Mouse (Mus musculus) kidney, embryonic 16.5 days (tissue): ENCODE data around the gene Vmn1r69. TPM values are rescaled to one million over a fixed set of nuclear protein-coding genes. Genes with fewer than 3 reads are reported as not detected.

ENCODE experiments used
- ATAC-seq: fragments of 200-750 bp; cut with Nextera tagmentation; 2 replicates; pipeline ENCODE4 v1.8.0; 2017; ENCODE audit warnings: moderate TSS enrichment; ENCODE audit not compliant: low FRiP score, low TSS enrichment
- H3K27ac ChIP-seq: fragments of 300-500 bp; sonication (generic); 2 replicates; pipeline ENCODE4 v1.5.1; 2014; ENCODE audit warnings: low read length
- H3K27me3 ChIP-seq: fragments of 300-500 bp; sonication (generic); 2 replicates; pipeline ENCODE4 v1.6.1; 2014; ENCODE audit warnings: low read length, control low read depth, mixed read lengths; ENCODE audit not compliant: insufficient read depth
- H3K36me3 ChIP-seq: fragments of 300-500 bp; sonication (generic); 2 replicates; pipeline ENCODE4 v1.6.1; 2014; ENCODE audit warnings: low read length, control low read depth, mixed read lengths; ENCODE audit not compliant: insufficient read depth
- H3K4me1 ChIP-seq: fragments of 300-500 bp; sonication (generic); 2 replicates; pipeline ENCODE4 v1.6.1; 2014; ENCODE audit warnings: low read length, control low read depth, mixed read lengths; ENCODE audit not compliant: insufficient read depth
- H3K4me2 ChIP-seq: fragments of 300-500 bp; sonication (generic); replicated peaks from 2 replicates; pipeline ENCODE4 v1.6.1; 2014; ENCODE audit warnings: low read depth, low read length
- H3K4me3 ChIP-seq: fragments of 300-500 bp; sonication (generic); 2 replicates; pipeline ENCODE4 v1.5.1; 2014; ENCODE audit warnings: mild to moderate bottlenecking, low read length
- H3K9ac ChIP-seq: fragments of 300-500 bp; sonication (generic); replicated peaks from 2 replicates; pipeline ENCODE4 v1.6.1; 2014; ENCODE audit warnings: low read length
- H3K9me3 ChIP-seq: fragments of 300-500 bp; sonication (generic); 2 replicates; pipeline ENCODE4 v1.6.1; 2016; ENCODE audit warnings: low read length, control low read depth
- WGBS: fragments of 180-500 bp; shearing (Covaris S2); extraction: QIAGEN DNeasy Blood & Tissue Kit; methylation state at CpG from one replicate; pipeline ENCODE4 v1.1.7; 2014; 5-methylcytosine and 5-hydroxymethylcytosine counted together
- polyA plus RNA-seq: library from polyadenylated mRNA; unstranded; fragments of >200 nt; fragmentation: Nextera tagmentation; extraction: Ambion mirVana; gene quantifications from 2 replicates; pipeline ENCODE4 v1.2.1, GENCODE M21; 2015

Gene Vmn1r69
- polyA plus RNA-seq, result not detected in 2 replicates

DNA sequence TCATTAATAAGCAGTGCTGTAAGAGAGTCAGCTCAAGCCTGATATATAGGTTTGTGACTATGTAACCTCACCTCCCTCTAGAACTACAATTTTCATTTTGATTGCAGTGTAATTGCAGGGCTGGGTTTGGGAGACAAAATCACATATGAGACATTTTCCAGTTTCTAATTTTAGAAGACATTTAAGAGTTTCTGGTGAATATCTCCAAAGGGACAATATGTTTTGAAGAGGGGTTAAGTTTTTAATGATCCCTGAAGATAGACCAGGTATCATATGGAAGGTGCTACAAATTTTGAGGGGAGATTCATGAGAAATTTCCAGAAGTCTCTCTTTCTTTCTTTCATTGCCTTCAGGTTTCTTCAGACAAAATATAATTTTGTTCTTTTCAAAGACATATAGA lies at the start of gene Vmn1r69:
Gene Vmn1r69 (minus strand): TSS at position 101 of the 400 bp plus-strand sequence.
- Histone ChIP-seq H3K9ac (no peak within 1 kb of the TSS), H3K4me1 (no peaks in the 10 kb centered on the region), H3K4me3 (no peak within 1 kb of the TSS), H3K27me3 (no peaks in the 10 kb centered on the region), H3K36me3 (no peaks in the 10 kb centered on the region), H3K9me3 (peaks cover 7% of the 10 kb centered on the region; the same call in 1 of the 2 replicates), H3K4me2 (no peak within 1 kb of the TSS), H3K27ac (no peak within 1 kb of the TSS)
- ATAC-seq, result no peak

- Histone ChIP-seq H3K27me3 (no peaks in the 10 kb centered on the region), H3K9me3 (peaks cover 13% of the 10 kb centered on the region; the same call in 1 of the 2 replicates), H3K9ac (no peak within 1 kb of the TSS), H3K36me3 (no peaks in the 10 kb centered on the region), H3K27ac (no peak within 1 kb of the TSS), H3K4me1 (no peaks in the 10 kb centered on the region), H3K4me2 (no peak within 1 kb of the TSS), H3K4me3 (no peak within 1 kb of the TSS)
- 68% methylated on average over 1 of the region's 1 CpGs for WGBS
- ATAC-seq, result no peak
These were observed 17.8 kb upstream of the Vmn1r69 start, which contains the start of gene Vmn1r70 for GRCm38 (mm10) chr7:10631232-10631631. Gene Vmn1r70, plus strand, starts transcription at chr7:10631532.

GRCm38 (mm10) chr7:10558385-10558784 lies 55.1 kb downstream of the Vmn1r69 start, which contains the start of gene Vmn1r68:
Gene Vmn1r68, minus strand, starts transcription at chr7:10558485.
- Histone ChIP-seq H3K4me1 (no peaks in the 10 kb centered on the region), H3K27me3 (no peaks in the 10 kb centered on the region), H3K27ac (no peak within 1 kb of the TSS), H3K9ac (no peak within 1 kb of the TSS), H3K36me3 (no peaks in the 10 kb centered on the region), H3K9me3 (peaks cover 10% of the 10 kb centered on the region; the same call in 1 of the 2 replicates), H3K4me3 (no peak within 1 kb of the TSS), H3K4me2 (no peak within 1 kb of the TSS)
- ATAC-seq, result no peak
- 73% methylated on average over 2 of the region's 2 CpGs for WGBS

Other genes starting within 250 kb of the Vmn1r69 start
- gene Vmn1r67, start 170.3 kb downstream of the Vmn1r69 start, polyA plus RNA-seq, result not detected in 2 replicates
- gene Zik1, start 118.3 kb downstream of the Vmn1r69 start, polyA plus RNA-seq, result 12.3 and 12.6 TPM in 2 replicates
- not detected in 2 replicates for gene Vmn1r68, start 55.2 kb downstream of the Vmn1r69 start, polyA plus RNA-seq
- gene Vmn1r70, start 17.9 kb upstream of the Vmn1r69 start, polyA plus RNA-seq, result not detected in 2 replicates
- not detected in 2 replicates for gene Nlrp4b, start 74.1 kb upstream of the Vmn1r69 start, polyA plus RNA-seq
- not detected in 2 replicates for gene Vmn1r71, start 140.7 kb upstream of the Vmn1r69 start, polyA plus RNA-seq